Mouse (Mus musculus) intestine, embryonic 15.5 days (tissue): ENCODE measurements at regions not wholly inside any gene's neighbourhood (a gene's known extent, or its start where the extent isn't known, plus 50 kb on each side); places are given as distances from the start of the nearest gene placed in this dataset.

Experiments
- ATAC-seq: fragments of 200-750 bp; cut with Nextera tagmentation; 2 replicates; pipeline ENCODE4 v1.8.0; 2017; ENCODE audit warnings: moderate TSS enrichment, moderate library complexity
- H3K27ac ChIP-seq: fragments of 300-500 bp; sonication (generic); 2 replicates; pipeline ENCODE4 v1.5.1; 2015; ENCODE audit warnings: mild to moderate bottlenecking, inconsistent platforms
- H3K27me3 ChIP-seq: fragments of 300-500 bp; sonication (generic); replicated peaks from 2 replicates; pipeline ENCODE4 v1.6.1; 2015; ENCODE audit warnings: inconsistent platforms
- H3K36me3 ChIP-seq: fragments of 300-500 bp; sonication (generic); 2 replicates; pipeline ENCODE4 v1.6.1; 2015; ENCODE audit warnings: inconsistent platforms
- H3K4me1 ChIP-seq: fragments of 300-500 bp; sonication (generic); replicated peaks from 2 replicates; pipeline ENCODE4 v1.6.1; 2015; ENCODE audit warnings: inconsistent platforms
- H3K4me2 ChIP-seq: fragments of 300-500 bp; sonication (generic); replicated peaks from 2 replicates; pipeline ENCODE4 v1.6.1; 2015; ENCODE audit warnings: mild to moderate bottlenecking, inconsistent platforms
- H3K4me3 ChIP-seq: fragments of 300-500 bp; sonication (generic); replicated peaks from 2 replicates; pipeline ENCODE4 v1.5.1; 2015; ENCODE audit warnings: inconsistent platforms
- H3K9ac ChIP-seq: fragments of 300-500 bp; sonication (generic); 2 replicates; pipeline ENCODE4 v1.6.1; 2015; ENCODE audit warnings: inconsistent platforms
- H3K9me3 ChIP-seq: fragments of 300-500 bp; sonication (generic); 2 replicates; pipeline ENCODE4 v1.6.1; 2016; ENCODE audit warnings: inconsistent platforms
- WGBS: fragments of 180-500 bp; shearing (Covaris S2); methylation state at CpG from one replicate; pipeline ENCODE4 v1.1.7; 2015; 5-methylcytosine and 5-hydroxymethylcytosine counted together

DNA sequence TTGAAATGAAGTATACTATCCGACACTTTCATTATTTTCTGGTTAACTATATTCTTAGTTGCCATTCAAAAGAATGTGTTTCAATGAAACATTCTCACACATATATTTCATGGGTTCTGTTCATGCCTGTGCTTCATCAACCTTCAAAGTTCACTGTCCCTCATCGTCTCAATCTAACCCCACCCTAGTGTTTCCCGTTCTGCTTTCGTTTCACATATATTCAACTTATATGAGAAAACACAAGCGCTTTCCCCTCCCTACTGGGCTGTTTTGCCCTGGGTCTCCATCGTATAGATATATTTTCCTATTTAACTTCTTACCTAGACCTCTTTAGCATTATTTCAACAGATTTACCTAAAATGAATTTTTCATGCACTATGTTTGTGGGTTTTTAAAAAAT, 458.3 kb upstream of the Mef2c start:
- H3K9ac ChIP-seq, result no peak overlapping the region
- H3K27me3 ChIP-seq, result no peaks in the 10 kb centered on the region
- no peak overlapping the region for H3K27ac ChIP-seq
- no peaks in the 10 kb centered on the region for H3K9me3 ChIP-seq
- H3K4me2 ChIP-seq, result no peak overlapping the region
- H3K4me1 ChIP-seq, result no peaks in the 10 kb centered on the region
- no peak overlapping the region for H3K4me3 ChIP-seq
- no peak for ATAC-seq
- WGBS, result 84% methylated on average over 6 of the region's 6 CpGs
- no peaks in the 10 kb centered on the region for H3K36me3 ChIP-seq

DNA sequence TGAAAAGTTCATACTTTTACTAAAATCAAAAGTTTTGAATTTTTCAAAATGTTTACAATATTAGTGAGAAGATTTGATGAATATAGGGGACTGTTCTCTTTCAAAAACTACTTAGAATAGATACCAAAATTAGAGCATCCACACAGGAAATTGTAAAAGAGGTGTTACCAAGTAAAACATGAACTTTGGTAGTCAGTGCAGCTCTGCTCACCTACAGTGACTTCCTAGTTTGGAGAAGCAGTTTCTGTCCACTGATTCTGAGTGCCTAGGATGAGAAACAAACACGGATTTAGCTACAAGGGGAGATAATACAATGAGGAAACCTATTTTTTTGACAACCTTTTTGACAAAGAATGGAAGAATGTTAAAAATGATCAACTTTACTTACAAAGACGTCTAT, 457.9 kb upstream of the Mef2c start:
- no peak for ATAC-seq

DNA sequence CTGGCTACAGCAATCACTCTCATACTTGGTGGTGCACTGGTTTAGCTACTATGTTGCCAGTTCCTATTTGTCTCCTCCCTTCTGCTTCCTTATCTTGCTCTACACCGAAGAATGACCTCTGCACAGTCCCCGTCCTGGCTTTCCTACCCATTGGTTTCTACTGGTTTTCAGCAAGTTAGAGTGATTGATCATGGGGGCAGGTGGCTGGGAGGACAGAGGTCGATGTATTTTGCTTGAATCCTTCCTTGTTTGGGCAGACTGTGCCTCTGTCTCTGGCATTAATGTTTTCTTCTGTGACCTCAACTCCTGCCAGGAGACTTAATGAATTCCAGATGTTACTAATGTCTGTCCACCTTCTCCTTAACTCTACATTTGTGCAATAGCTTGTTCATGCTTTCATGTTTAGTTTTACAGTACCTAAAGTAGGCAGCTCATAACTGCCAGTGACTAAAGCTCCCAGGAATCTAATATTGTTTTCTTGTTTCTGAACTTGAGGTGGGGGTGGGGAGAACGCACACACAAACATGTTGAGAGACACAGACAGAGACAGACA, 457.2 kb upstream of the Mef2c start:
- H3K9ac ChIP-seq, result no peak overlapping the region
- H3K4me1 ChIP-seq, result no peaks in the 10 kb centered on the region
- no peaks in the 10 kb centered on the region for H3K27me3 ChIP-seq
- no peak overlapping the region for H3K4me3 ChIP-seq
- no peak for ATAC-seq
- no peak overlapping the region for H3K27ac ChIP-seq
- H3K9me3 ChIP-seq, result no peaks in the 10 kb centered on the region
- WGBS, result 36% methylated on average over 4 of the region's 4 CpGs
- no peaks in the 10 kb centered on the region for H3K36me3 ChIP-seq
- H3K4me2 ChIP-seq, result no peak overlapping the region

More for the DNA sequence above, 457.9 kb upstream of the Mef2c start:
- WGBS, result 71% methylated on average over 2 of the region's 2 CpGs
- no peak overlapping the region for H3K27ac ChIP-seq
- no peaks in the 10 kb centered on the region for H3K36me3 ChIP-seq
- no peak overlapping the region for H3K4me2 ChIP-seq
- H3K27me3 ChIP-seq, result no peaks in the 10 kb centered on the region
- H3K9ac ChIP-seq, result no peak overlapping the region
- no peak overlapping the region for H3K4me3 ChIP-seq
- H3K4me1 ChIP-seq, result no peaks in the 10 kb centered on the region
- no peaks in the 10 kb centered on the region for H3K9me3 ChIP-seq

DNA sequence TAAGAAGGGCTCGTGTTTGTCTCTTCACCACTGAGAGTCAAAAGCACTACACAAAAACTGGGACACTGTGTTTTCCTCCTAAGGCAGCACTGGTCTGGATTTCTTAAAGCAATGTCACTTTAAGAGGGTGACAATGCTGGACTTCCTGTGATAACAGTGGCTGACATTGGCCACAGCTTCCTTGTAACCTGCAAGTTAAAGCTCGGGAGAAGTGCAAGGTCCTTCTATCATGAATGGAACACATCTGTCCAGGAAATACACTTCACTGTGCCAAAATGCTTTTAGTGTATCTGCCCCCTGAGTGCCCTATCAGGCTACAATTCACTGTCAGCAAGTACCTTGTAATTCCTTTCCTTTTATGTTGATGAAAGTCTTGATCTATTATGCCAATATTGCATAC, 448.0 kb upstream of the Mef2c start:
- no peak overlapping the region for H3K4me3 ChIP-seq
- H3K27me3 ChIP-seq, result no peaks in the 10 kb centered on the region
- no peak for ATAC-seq
- no peaks in the 10 kb centered on the region for H3K36me3 ChIP-seq
- no peak overlapping the region for H3K9ac ChIP-seq
- no peak overlapping the region for H3K27ac ChIP-seq
- no peaks in the 10 kb centered on the region for H3K4me1 ChIP-seq
- H3K9me3 ChIP-seq, result no peaks in the 10 kb centered on the region
- 48% methylated on average over 2 of the region's 2 CpGs for WGBS
- no peak overlapping the region for H3K4me2 ChIP-seq

DNA sequence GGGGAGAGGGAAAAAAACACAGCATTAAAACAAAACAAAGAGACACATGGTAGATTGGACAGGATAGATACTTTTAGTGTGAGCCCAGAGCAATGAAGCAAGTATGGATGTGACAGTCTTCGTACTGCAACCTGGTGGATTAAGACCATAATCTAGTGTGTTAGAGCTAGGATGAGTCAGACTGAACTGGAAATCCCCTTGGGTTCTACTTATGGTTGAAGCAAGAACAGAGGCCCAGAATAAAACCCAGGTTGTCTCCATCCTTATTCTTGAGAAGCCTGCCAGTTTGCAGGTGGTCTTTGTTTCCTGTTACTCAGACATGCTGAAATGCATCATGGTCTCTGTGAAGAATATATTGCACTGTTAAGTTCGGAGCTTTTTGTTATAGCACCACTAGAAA, 447.4 kb upstream of the Mef2c start:
- H3K27me3 ChIP-seq, result no peaks in the 10 kb centered on the region
- no peaks in the 10 kb centered on the region for H3K9me3 ChIP-seq
- ATAC-seq, result no peak
- no peak overlapping the region for H3K4me2 ChIP-seq
- no peak overlapping the region for H3K9ac ChIP-seq
- H3K27ac ChIP-seq, result no peak overlapping the region
- no peak overlapping the region for H3K4me3 ChIP-seq
- H3K36me3 ChIP-seq, result no peaks in the 10 kb centered on the region
- no peaks in the 10 kb centered on the region for H3K4me1 ChIP-seq
- WGBS, result 86% methylated on average over 2 of the region's 2 CpGs

DNA sequence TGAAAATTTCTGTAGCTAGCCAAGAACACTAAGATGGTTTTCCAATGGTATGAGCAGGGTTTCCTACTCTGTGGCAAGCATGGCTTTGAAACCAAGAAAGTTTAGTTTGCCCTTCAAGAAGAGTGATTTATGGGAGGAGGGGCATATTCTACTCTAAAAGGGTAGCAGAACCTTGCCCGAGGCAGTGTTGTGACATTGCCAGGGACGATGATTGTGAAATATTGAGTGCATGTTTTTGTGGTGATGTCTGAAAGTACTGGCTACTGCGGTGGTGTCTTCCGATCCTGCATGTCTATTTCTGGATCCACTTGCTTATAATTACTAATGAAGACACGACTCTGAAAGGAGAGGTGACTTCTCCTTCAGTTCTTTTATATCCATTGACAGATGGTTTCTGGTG, 439.1 kb upstream of the Mef2c start:
- 54% methylated on average over 5 of the region's 5 CpGs for WGBS

DNA sequence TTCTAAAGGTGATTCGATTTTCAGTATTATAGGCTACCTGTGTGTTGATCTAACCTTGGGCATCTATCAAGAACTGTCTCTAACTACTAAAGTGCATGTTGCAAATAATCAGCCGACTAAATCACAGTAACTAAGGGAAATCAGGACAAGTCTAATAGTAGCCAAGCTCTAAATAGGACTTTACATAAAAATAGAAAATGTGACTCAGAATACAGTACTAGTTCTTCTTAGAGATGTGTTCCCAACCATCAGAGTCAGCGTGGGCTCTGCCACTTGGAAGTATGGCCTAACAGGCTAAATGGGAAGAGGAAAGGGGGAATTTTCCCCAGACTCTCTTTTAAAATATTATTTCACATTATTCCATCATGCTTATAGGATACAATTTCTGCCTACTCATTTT, 438.6 kb upstream of the Mef2c start:
- no peak overlapping the region for H3K9ac ChIP-seq
- 88% methylated on average over 3 of the region's 3 CpGs for WGBS
- ATAC-seq, result no peak
- H3K4me1 ChIP-seq, result no peaks in the 10 kb centered on the region
- no peaks in the 10 kb centered on the region for H3K27me3 ChIP-seq
- H3K36me3 ChIP-seq, result no peaks in the 10 kb centered on the region
- no peaks in the 10 kb centered on the region for H3K9me3 ChIP-seq
- H3K4me3 ChIP-seq, result no peak overlapping the region
- H3K27ac ChIP-seq, result no peak overlapping the region
- no peak overlapping the region for H3K4me2 ChIP-seq

More for the DNA sequence above, 439.1 kb upstream of the Mef2c start:
- no peaks in the 10 kb centered on the region for H3K4me1 ChIP-seq
- H3K27me3 ChIP-seq, result no peaks in the 10 kb centered on the region
- H3K9me3 ChIP-seq, result no peaks in the 10 kb centered on the region
- H3K4me2 ChIP-seq, result no peak overlapping the region
- no peak for ATAC-seq
- no peak overlapping the region for H3K4me3 ChIP-seq
- H3K36me3 ChIP-seq, result no peaks in the 10 kb centered on the region
- no peak overlapping the region for H3K27ac ChIP-seq
- no peak overlapping the region for H3K9ac ChIP-seq

DNA sequence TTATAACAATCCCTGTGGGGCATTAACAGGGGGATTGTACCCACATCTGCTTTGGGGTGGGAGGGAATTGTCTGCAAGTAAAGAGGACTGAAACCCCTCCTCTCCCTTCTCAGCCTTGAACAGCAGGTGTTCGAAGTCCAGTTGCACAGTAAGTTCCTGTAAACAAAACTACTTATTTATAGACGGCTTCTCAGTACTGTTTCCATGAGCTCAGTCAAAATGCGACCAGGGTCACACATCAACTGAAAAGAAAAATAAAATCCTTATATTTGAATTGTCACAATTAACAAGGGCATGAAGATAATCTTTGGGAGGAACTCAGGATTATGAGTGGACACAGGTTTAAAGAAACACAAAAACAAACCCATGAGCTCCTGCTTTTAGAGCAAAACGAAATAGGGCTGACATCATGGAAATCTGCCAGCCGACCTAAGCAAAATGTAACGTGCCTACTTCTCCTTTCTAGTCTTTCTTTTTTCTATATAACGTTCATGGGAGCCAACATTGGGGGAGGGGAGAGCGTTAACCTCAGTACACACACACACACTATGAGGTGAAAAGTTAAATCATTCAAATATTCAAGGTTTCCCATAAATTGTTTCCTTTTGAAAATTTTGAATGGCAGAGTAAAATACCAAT, 437.6 kb upstream of the Mef2c start:
- Histone ChIP-seq H3K4me1 (no peaks in the 10 kb centered on the region), H3K4me3 (no peak overlapping the region), H3K36me3 (no peaks in the 10 kb centered on the region), H3K9ac (no peak overlapping the region), H3K4me2 (no peak overlapping the region), H3K9me3 (no peaks in the 10 kb centered on the region), H3K27me3 (no peaks in the 10 kb centered on the region), H3K27ac (no peak overlapping the region)
- ATAC-seq, result no peak
- WGBS, result 54% methylated on average over 8 of the region's 8 CpGs

DNA sequence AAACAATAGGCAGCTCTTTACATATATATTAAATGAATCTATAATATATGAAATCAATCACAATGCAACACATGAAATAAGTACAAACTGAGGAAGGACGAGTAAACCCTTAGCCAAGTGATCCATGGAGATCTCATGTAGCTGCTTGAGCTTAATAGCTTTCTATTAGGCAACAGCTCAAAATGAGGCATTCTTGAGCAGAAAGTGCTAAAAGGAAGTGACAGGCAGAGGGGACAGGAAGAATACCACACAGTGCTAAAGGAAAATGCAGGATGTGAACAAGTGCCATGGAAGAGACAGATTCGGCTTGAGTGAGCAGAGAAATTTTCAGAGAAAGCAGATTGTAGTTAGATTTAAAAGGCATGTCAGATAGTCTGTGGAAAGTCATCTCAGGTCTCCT, 436.3 kb upstream of the Mef2c start:
- ATAC-seq, result no peak
- Histone ChIP-seq H3K4me3 (no peak overlapping the region), H3K27me3 (no peaks in the 10 kb centered on the region), H3K36me3 (no peaks in the 10 kb centered on the region), H3K9me3 (no peaks in the 10 kb centered on the region), H3K4me1 (no peaks in the 10 kb centered on the region), H3K9ac (no peak overlapping the region), H3K4me2 (no peak overlapping the region), H3K27ac (no peak overlapping the region)
- WGBS, result 79% methylated on average over 2 of the region's 2 CpGs

DNA sequence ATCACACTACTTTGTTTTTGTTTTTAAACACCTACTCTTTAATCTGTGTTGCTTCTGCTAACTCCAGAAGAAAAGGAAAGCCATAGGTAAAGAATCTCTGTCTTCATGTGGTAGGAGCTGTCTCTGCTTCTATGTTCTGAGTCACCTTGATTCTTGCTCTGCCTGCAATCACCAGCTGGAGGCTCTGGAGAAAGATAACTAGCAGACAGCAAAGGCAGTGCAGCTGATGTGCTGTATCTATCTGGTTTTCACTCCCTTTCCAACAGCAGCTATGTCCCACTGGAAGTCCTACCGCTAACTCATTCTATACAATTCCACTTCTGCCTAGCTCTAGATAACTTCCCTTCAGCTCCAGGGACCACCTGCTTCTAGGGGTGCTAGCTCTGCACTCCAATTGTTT, 435.2 kb upstream of the Mef2c start:
- no peaks in the 10 kb centered on the region for H3K4me1 ChIP-seq
- H3K27ac ChIP-seq, result no peak overlapping the region
- no peaks in the 10 kb centered on the region for H3K36me3 ChIP-seq
- H3K9ac ChIP-seq, result no peak overlapping the region
- H3K4me3 ChIP-seq, result no peak overlapping the region
- 75% methylated on average over 1 of the region's 1 CpGs for WGBS
- H3K9me3 ChIP-seq, result no peaks in the 10 kb centered on the region
- ATAC-seq, result no peak
- no peak overlapping the region for H3K4me2 ChIP-seq
- H3K27me3 ChIP-seq, result no peaks in the 10 kb centered on the region

DNA sequence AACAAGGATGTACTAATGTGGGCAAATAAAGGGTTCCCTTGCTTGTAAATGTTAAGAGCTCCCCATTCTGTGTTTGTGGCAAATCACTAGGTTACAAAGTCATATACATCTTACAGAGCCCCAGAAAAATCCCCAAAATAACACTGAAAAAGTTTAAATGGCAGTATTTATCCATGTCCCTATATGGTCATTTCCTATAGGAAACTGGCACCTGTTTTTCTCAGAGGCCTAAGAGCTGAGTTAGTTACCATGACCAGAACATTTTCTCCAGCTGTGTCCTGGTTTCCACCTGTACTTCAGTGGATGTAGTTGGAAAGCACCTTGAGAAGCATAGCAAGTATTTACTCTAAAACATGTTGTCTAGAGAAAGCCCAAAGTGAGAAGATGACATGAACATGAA, 434.5 kb upstream of the Mef2c start:
- no peak overlapping the region for H3K9ac ChIP-seq
- no peaks in the 10 kb centered on the region for H3K36me3 ChIP-seq
- no peak overlapping the region for H3K4me3 ChIP-seq
- no peaks in the 10 kb centered on the region for H3K4me1 ChIP-seq
- H3K27me3 ChIP-seq, result no peaks in the 10 kb centered on the region
- H3K4me2 ChIP-seq, result no peak overlapping the region
- no peak overlapping the region for H3K27ac ChIP-seq
- no peak for ATAC-seq
- no peaks in the 10 kb centered on the region for H3K9me3 ChIP-seq

DNA sequence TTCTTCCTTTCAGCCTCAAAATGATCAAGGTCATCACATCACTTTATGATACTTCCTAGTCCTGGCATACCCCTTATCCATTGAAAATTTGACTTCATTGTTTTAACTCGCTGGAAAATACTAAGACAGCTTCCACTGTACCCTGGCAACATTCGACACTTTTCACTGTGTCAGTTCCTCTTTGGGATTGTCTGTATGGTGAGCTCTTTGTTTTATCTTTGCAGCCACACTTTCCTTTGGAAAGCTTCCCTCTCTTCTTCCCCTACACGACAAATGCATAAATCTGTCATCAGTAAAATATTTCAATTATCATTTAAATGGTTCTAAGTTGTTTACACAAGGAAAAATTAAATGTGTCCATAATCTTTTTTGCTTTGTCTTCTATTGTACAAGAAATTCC, 431.8 kb upstream of the Mef2c start:
- no peak overlapping the region for H3K9ac ChIP-seq
- H3K4me3 ChIP-seq, result no peak overlapping the region
- H3K4me2 ChIP-seq, result no peak overlapping the region
- H3K27ac ChIP-seq, result no peak overlapping the region
- no peaks in the 10 kb centered on the region for H3K4me1 ChIP-seq
- no peaks in the 10 kb centered on the region for H3K9me3 ChIP-seq
- WGBS, result 59% methylated on average over 3 of the region's 3 CpGs
- H3K27me3 ChIP-seq, result no peaks in the 10 kb centered on the region
- no peak for ATAC-seq
- H3K36me3 ChIP-seq, result no peaks in the 10 kb centered on the region

DNA sequence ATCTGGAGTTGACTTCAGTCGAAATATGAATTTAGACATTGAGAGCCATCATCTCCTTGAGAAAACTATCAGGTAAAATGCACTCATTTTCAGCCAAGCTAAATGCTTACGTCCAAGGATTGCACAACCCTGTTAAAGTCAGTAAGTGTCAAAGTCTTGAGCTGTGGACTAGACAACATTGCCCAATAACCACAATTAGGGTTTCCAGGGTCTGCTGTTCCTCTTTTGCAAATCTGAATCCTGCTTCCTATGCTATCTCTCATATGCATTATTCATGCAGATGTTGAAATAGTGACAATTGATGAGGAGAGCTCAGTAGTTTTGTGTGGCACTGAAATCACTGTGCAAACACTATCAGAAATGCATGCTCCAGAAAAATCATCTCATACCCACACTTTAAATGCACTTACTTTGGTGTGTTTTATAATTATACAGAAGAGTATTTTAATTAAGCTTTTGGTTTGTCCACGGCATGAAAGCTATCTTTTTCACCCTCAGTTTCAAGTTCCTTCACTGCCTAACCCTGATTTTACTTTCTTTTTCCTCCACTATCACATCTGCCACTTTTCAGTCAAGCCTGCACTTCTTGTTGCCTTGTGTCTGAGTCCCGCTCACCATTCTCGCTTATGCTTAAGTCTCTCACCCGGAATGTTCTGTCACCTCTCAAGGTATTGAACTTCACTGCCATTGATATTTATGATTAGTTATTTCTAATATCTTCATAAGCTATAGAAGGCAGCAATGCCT, 429.4 kb upstream of the Mef2c start:
- no peaks in the 10 kb centered on the region for H3K36me3 ChIP-seq
- no peak overlapping the region for H3K4me3 ChIP-seq
- WGBS, result 86% methylated on average over 6 of the region's 6 CpGs
- no peaks in the 10 kb centered on the region for H3K27me3 ChIP-seq
- H3K4me1 ChIP-seq, result no peaks in the 10 kb centered on the region
- no peak overlapping the region for H3K4me2 ChIP-seq
- no peak overlapping the region for H3K27ac ChIP-seq
- no peak for ATAC-seq
- no peaks in the 10 kb centered on the region for H3K9me3 ChIP-seq
- no peak overlapping the region for H3K9ac ChIP-seq
